Mouse (Mus musculus): ENCODE measurements around the gene Pkn1. TPM values are rescaled to one million over a fixed set of nuclear protein-coding genes. Genes with fewer than 3 reads are reported as not detected.

Gene Pkn1
- polyA plus RNA-seq (2014; fragmentation: Nextera tagmentation; extraction: Ambion mirVana) = 20.9 and 21.9 TPM in 2 replicates

DNA sequence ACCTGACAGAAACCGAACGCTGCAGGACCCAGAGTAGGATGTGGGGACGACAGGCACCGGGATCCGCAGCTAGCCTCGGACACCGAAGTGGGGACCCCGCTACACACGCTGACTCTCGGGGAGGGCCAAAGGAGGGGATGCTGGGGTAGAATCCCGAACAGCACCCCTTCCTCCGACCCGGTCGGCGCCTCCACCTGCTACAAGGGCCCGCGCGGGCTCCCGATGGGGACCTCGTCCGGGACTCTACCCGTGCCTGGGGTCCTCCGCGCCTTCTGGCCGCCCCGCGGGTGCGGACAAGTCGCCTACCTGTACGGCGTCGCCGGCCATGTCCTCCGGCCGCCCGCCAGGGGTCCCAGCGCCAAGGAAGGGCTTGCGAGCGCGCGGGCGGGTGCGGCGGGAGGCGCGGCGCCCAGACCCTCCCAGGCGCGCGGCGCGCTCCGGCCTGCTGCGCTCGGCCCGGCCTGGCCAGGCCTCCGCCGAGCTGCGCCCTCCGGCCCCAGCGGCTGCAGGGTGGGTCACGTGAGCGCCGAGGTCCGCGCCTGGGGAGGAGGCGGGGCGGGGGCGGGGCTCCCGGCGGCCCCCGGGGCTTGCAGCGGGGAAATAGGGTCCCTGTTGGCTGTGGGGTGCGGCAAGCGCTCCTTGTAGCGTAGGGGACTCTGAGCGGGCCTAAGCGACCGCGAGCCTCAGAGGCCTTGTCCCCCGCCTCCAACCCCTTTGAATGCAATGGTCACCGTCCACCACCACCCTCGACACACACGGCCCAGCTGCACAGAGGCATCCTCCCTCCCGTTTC lies at the start of gene Pkn1:
Pkn1 (minus strand) TSS at position 519 of the 793 bp plus-strand sequence.
- H3K27me3 ChIP-seq (replicated peaks; ENCODE audit: control insufficient read depth, insufficient read depth, low read length) = no peaks in the 10 kb centered on the region
- peaks cover 3% of the 10 kb centered on the region; the same call in 1 of the 2 replicates for H3K4me1 ChIP-seq (ENCODE audit: control insufficient read depth, insufficient read depth, low read length)
- H3K27ac ChIP-seq (ENCODE audit: low read depth, low read length) = peak within 1 kb of the TSS; percentile 50; the same call in 1 of the 2 replicates
- ATAC-seq = peak; percentile 89
- WGBS = 0% methylated on average over 70 of the region's 85 CpGs
- DNase-seq (ENCODE audit: low spot score) = peak; percentile 82
- no peaks in the 10 kb centered on the region for H3K36me3 ChIP-seq (ENCODE audit: control insufficient read depth, insufficient read depth, low read length)
- peak within 1 kb of the TSS; percentile 91 for H3K9ac ChIP-seq (ENCODE audit: low read length)
- H3K4me2 ChIP-seq (ENCODE audit: low read length) = peak within 1 kb of the TSS; percentile 91
- peak within 1 kb of the TSS; percentile 86 for H3K4me3 ChIP-seq (ENCODE audit: low read depth, low read length)
- no peaks in the 10 kb centered on the region for H3K9me3 ChIP-seq (replicated peaks; ENCODE audit: control insufficient read depth, low read length)

DNA sequence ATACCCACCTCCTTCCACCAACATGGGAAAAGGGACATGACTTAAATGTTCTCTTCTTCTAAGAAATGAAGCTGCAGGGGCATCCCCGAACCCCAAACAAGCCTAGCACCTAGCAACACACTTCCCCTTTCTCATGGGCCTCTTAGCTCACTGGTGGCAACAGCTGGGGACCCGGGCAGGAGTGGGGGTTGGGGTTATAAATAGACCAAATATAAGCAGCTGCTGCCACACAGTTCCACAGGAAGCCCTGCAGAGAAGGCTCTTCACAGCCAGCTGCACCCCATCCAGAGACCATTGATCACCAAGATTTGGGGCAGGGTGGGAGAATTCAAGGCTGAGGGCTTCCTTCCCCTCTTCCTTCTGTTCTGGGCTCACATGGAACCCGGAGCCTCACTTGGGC lies 49.7 kb upstream of the Pkn1 start:
- Histone ChIP-seq H3K36me3 (ENCODE audit: control insufficient read depth, insufficient read depth, low read length) (no peaks in the 10 kb centered on the region), H3K27ac (ENCODE audit: low read depth, low read length) (no peak overlapping the region), H3K4me3 (ENCODE audit: low read depth, low read length) (no peak overlapping the region), H3K9ac (ENCODE audit: low read length) (no peak overlapping the region), H3K4me2 (ENCODE audit: low read length) (no peak overlapping the region), H3K9me3 (replicated peaks; ENCODE audit: control insufficient read depth, low read length) (no peaks in the 10 kb centered on the region), H3K27me3 (replicated peaks; ENCODE audit: control insufficient read depth, insufficient read depth, low read length) (peaks cover 11% of the 10 kb centered on the region), H3K4me1 (ENCODE audit: control insufficient read depth, insufficient read depth, low read length) (no peaks in the 10 kb centered on the region)
- ATAC-seq (no peak), DNase-seq (ENCODE audit: low spot score) (no peak)
- 64% methylated on average over 3 of the region's 3 CpGs for WGBS

DNA sequence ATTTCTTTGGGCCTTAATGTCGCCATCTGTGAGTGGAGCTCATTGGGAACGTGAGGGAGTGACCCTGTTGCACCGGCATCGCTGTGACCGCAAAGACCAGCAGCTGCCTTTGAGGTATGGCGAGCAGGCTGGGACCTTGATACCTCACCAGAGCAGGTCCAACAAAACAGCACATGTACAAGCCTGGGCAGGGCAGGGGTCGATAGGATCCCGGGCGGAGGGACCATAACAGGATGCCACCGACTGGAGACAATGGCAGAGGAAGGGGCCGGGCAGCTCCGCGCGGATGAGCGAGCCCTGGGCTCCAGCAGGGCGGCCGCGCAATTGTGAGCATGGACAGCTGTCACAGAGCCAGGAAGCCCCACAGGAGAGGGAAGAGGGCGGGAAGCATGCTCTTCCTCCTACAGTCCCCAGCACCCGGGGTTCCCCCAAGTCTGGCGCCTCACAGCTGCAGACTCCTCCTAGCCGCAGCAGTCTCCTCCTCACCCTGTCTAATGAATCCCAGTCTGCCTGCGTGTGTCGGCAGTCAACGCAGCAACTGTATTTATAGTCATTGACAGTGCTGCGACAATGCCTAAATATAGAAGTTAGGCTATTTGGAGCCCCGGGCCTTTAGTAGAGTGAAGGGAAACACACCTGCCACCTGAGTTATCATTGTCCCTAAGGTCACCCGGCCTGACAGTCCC lies 48.8 kb upstream of the Pkn1 start:
- WGBS = 4% methylated on average over 28 of the region's 28 CpGs
- Histone ChIP-seq H3K27me3 (replicated peaks; ENCODE audit: control insufficient read depth, insufficient read depth, low read length) (peaks cover 12% of the 10 kb centered on the region), H3K4me2 (ENCODE audit: low read length) (peak overlapping the region; percentile 59), H3K4me1 (ENCODE audit: control insufficient read depth, insufficient read depth, low read length) (no peaks in the 10 kb centered on the region), H3K4me3 (ENCODE audit: low read depth, low read length) (peak overlapping the region; percentile 33), H3K9ac (ENCODE audit: low read length) (peak overlapping the region; percentile 61), H3K27ac (ENCODE audit: low read depth, low read length) (no peak overlapping the region), H3K9me3 (replicated peaks; ENCODE audit: control insufficient read depth, low read length) (no peaks in the 10 kb centered on the region), H3K36me3 (ENCODE audit: control insufficient read depth, insufficient read depth, low read length) (no peaks in the 10 kb centered on the region)
- ATAC-seq = peak; percentile 73
- peak; percentile 58 for DNase-seq (ENCODE audit: low spot score)

DNA sequence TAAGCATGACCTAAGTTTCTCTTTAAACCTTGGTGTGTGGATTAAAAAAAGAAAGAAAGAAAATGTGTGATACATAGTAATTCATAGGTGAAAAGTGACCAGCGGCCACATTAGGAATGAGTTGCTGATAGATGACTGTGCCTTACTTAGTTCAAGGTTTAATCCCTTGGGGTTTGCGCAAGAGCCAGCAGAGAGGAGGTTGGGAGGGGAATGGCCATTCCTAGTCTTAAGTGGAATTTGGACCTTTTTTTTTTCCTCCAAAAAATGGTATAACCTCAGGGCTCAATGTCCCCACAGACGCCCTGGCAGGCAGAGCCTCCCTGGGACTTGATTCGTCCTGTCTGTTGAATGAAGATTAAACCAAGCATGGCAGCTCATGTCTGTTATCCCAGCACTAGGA lies 45.1 kb upstream of the Pkn1 start:
- no peak for ATAC-seq
- Histone ChIP-seq H3K9ac (ENCODE audit: low read length) (no peak overlapping the region), H3K9me3 (replicated peaks; ENCODE audit: control insufficient read depth, low read length) (no peaks in the 10 kb centered on the region), H3K27ac (ENCODE audit: low read depth, low read length) (no peak overlapping the region), H3K27me3 (replicated peaks; ENCODE audit: control insufficient read depth, insufficient read depth, low read length) (peaks cover 37% of the 10 kb centered on the region), H3K4me3 (ENCODE audit: low read depth, low read length) (no peak overlapping the region), H3K36me3 (ENCODE audit: control insufficient read depth, insufficient read depth, low read length) (no peaks in the 10 kb centered on the region), H3K4me2 (ENCODE audit: low read length) (no peak overlapping the region), H3K4me1 (ENCODE audit: control insufficient read depth, insufficient read depth, low read length) (0 out of 2 replicates have a peak, but pooled peaks cover 4% of the 10 kb centered on the region)
- no peak for DNase-seq (ENCODE audit: low spot score)
- WGBS = 75% methylated on average over 4 of the region's 4 CpGs

DNA sequence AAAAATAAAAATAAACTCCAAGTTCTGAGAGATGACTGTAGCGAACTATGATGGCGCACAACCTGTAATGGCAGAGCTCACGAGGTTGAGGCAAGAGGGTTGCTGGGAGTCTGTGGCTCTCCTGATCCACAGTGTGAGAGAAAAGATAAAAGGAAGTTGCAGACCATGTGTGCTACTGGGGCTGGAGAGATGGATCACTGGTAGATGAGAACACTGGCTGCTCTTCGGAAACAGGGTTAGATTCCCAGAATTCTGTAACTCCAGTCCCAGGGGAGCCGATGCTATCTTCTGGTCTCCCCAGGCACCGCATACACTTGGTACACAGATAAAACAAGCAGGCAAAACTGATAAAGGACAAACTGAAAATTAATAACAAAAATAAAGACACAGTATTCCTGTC lies 44.0 kb upstream of the Pkn1 start:
- H3K4me3 ChIP-seq (ENCODE audit: low read depth, low read length) = no peak overlapping the region
- DNase-seq (ENCODE audit: low spot score) (no peak), ATAC-seq (no peak)
- H3K4me2 ChIP-seq (ENCODE audit: low read length) = no peak overlapping the region
- H3K9me3 ChIP-seq (replicated peaks; ENCODE audit: control insufficient read depth, low read length) = no peaks in the 10 kb centered on the region
- no peak overlapping the region for H3K27ac ChIP-seq (ENCODE audit: low read depth, low read length)
- H3K4me1 ChIP-seq (ENCODE audit: control insufficient read depth, insufficient read depth, low read length) = 0 out of 2 replicates have a peak, but pooled peaks cover 4% of the 10 kb centered on the region
- peaks cover 32% of the 10 kb centered on the region; the same call in 1 of the 2 replicates for H3K27me3 ChIP-seq (replicated peaks; ENCODE audit: control insufficient read depth, insufficient read depth, low read length)
- no peak overlapping the region for H3K9ac ChIP-seq (ENCODE audit: low read length)
- WGBS = 94% methylated on average over 6 of the region's 6 CpGs
- H3K36me3 ChIP-seq (ENCODE audit: control insufficient read depth, insufficient read depth, low read length) = no peaks in the 10 kb centered on the region

DNA sequence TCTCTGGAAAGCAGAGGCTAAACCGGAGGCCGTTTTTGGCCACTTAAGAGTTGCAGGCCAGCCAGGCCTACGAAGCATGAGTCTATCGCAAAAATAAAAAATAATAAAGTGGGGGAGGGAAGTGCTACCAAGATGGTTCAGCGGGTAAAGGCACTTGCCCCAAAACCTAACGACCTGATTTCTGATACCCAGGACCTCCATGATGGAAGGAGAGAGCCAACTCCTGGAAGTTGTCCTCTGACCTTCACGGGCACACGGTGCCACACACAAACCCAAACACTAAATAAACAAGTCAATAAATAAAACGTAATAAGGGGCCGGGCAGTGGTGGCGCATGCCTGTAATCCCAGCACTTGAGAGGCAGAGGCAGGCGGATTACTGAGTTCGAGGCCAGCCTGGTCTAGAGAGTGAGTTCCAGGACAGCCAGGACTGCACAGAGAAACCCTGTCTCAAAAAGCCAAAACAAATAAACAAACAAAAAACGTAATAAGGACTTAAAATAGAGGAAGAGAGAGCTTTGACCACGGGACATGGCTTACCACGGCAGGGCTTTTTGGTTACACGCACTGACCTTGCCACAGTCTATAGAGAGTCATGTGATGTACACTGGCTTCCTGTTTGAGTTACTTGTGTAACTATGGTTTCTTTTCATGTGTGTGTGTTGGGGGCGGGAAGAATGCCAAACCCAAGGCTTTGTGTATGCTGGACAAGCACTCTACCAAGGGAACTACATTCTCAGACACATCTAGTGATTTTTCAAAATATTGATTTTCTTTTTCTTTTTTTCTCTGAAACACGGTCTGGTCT lies 43.1 kb upstream of the Pkn1 start:
- ATAC-seq (no peak), DNase-seq (ENCODE audit: low spot score) (no peak)
- H3K4me3 ChIP-seq (ENCODE audit: low read depth, low read length) = no peak overlapping the region
- H3K9ac ChIP-seq (ENCODE audit: low read length) = no peak overlapping the region
- WGBS = 79% methylated on average over 19 of the region's 19 CpGs
- H3K27ac ChIP-seq (ENCODE audit: low read depth, low read length) = no peak overlapping the region
- 0 out of 2 replicates have a peak, but pooled peaks cover 4% of the 10 kb centered on the region for H3K4me1 ChIP-seq (ENCODE audit: control insufficient read depth, insufficient read depth, low read length)
- H3K27me3 ChIP-seq (replicated peaks; ENCODE audit: control insufficient read depth, insufficient read depth, low read length) = peaks cover 27% of the 10 kb centered on the region; the same call in 1 of the 2 replicates
- no peaks in the 10 kb centered on the region for H3K36me3 ChIP-seq (ENCODE audit: control insufficient read depth, insufficient read depth, low read length)
- no peaks in the 10 kb centered on the region for H3K9me3 ChIP-seq (replicated peaks; ENCODE audit: control insufficient read depth, low read length)
- no peak overlapping the region; the same call in 1 of the 2 replicates for H3K4me2 ChIP-seq (ENCODE audit: low read length)

DNA sequence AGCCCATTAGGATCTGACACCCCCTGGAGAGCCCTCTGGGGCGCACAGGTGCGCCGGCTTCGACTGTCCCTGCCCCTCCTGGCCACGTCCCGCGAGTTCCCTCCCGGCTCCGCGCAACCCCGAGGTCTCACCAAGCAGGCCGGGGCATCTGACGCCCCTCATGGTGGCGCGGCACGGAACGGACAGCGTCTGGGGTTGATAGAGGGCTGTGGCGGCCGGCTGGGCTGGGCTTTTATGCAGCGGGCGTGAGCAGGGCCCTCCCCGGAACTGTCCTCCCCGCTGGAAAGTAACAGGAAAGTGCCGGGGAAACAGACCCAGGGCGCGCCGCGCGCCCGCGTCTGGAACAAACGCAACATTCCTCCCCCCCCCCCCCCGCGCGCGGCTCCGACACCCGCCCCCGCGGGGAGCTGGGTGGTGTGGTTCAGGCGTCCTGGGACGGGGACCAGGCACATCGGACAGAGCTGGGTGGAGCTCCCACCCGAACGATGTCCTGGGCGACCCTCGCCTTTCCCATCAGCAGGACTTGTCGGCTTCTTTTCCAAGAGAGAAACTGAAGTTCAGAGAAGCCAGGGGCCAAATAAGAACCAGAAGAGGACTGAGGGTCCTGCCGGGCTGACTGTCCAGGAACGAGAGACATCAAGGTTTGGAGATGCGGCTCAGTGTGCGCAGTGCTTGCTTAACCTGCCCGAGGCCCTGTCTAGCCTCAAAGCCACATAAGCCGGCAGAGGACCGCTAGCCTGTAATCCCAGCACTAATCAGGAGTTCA lies 42.2 kb upstream of the Pkn1 start, which contains the start of gene Adgre5:
Adgre5 (minus strand) TSS at position 351 of the 766 bp plus-strand sequence.
- no peaks in the 10 kb centered on the region for H3K36me3 ChIP-seq (ENCODE audit: control insufficient read depth, insufficient read depth, low read length)
- H3K4me3 ChIP-seq (ENCODE audit: low read depth, low read length) = peak within 1 kb of the TSS; percentile 33
- WGBS = 1% methylated on average over 47 of the region's 56 CpGs
- H3K9ac ChIP-seq (ENCODE audit: low read length) = peak within 1 kb of the TSS; percentile 37; the same call in 1 of the 2 replicates
- ATAC-seq = peak; percentile 54; the same call in 1 of the 2 replicates
- no peak for DNase-seq (ENCODE audit: low spot score)
- H3K4me1 ChIP-seq (ENCODE audit: control insufficient read depth, insufficient read depth, low read length) = 0 out of 2 replicates have a peak, but pooled peaks cover 4% of the 10 kb centered on the region
- peak within 1 kb of the TSS; percentile 61 for H3K4me2 ChIP-seq (ENCODE audit: low read length)
- no peaks in the 10 kb centered on the region for H3K9me3 ChIP-seq (replicated peaks; ENCODE audit: control insufficient read depth, low read length)
- H3K27me3 ChIP-seq (replicated peaks; ENCODE audit: control insufficient read depth, insufficient read depth, low read length) = peaks cover 26% of the 10 kb centered on the region; the same call in 1 of the 2 replicates
- no peak within 1 kb of the TSS for H3K27ac ChIP-seq (ENCODE audit: low read depth, low read length)

DNA sequence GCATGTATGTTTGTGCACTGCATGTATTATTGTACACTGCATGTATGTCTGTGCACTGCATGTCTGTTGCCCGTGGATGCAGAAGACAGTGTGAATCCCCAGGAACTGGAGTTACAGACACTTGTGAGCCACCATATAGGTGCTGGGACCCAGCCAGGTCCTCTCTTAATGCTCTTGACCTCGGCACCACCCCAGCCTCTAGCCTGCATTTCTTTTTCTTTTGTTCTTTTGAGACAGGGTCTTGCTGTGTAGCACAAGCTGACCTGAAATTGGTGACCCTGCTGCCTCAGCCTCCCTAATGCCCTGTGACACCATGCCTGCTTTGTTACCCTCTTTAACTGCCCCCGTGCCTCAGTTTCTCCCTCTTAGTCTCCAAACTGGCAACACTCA lies 41.6 kb upstream of the Pkn1 start:
- DNase-seq (ENCODE audit: low spot score) (no peak), ATAC-seq (no peak)
- Histone ChIP-seq H3K36me3 (ENCODE audit: control insufficient read depth, insufficient read depth, low read length) (no peaks in the 10 kb centered on the region), H3K9ac (ENCODE audit: low read length) (peak overlapping the region; percentile 37; the same call in 1 of the 2 replicates), H3K4me3 (ENCODE audit: low read depth, low read length) (peak overlapping the region; percentile 33), H3K4me1 (ENCODE audit: control insufficient read depth, insufficient read depth, low read length) (0 out of 2 replicates have a peak, but pooled peaks cover 4% of the 10 kb centered on the region), H3K9me3 (replicated peaks; ENCODE audit: control insufficient read depth, low read length) (no peaks in the 10 kb centered on the region), H3K27me3 (replicated peaks; ENCODE audit: control insufficient read depth, insufficient read depth, low read length) (peaks cover 26% of the 10 kb centered on the region; the same call in 1 of the 2 replicates), H3K27ac (ENCODE audit: low read depth, low read length) (no peak overlapping the region), H3K4me2 (ENCODE audit: low read length) (peak overlapping the region; percentile 61)
- 16% methylated on average over 3 of the region's 3 CpGs for WGBS
